Mouse (Mus musculus): ENCODE data around the gene Pcdh10. TPM values are rescaled to one million over a fixed set of nuclear protein-coding genes. Genes with fewer than 3 reads are reported as not detected.

The Pcdh10 gene
- total and polyA plus RNA-seq, 3 experiments = not detected

GRCm38 (mm10) chr3:45382032-45382755 lies 4.0 kb downstream of the Pcdh10 start:
- Histone ChIP-seq H3K27me3 (ENCODE audit: control insufficient read depth in 1 of 2, insufficient read depth in 2 of 2, low read length in 2 of 2) (no peaks in the 10 kb centered on the region), H3K9ac (ENCODE audit: control insufficient read depth, low read depth, low read length, poor library complexity, severe bottlenecking) (no peak overlapping the region)

GRCm38 (mm10) chr3:45383831-45384230 lies 5.6 kb downstream of the Pcdh10 start:
- no peak overlapping the region for H3K4me3 ChIP-seq (ENCODE audit: control insufficient read depth in 1 of 2, insufficient read depth in 1 of 2, low read depth in 2 of 2, low read length in 2 of 2)
- H3K9ac ChIP-seq (ENCODE audit: control insufficient read depth, low read depth, low read length, poor library complexity, severe bottlenecking) = no peak overlapping the region
- no peak for TF ChIP-seq JUND (IDR thresholded peaks at IDR 0.05; ENCODE audit: low read depth, low read length)
- TF ChIP-seq TBP (IDR thresholded peaks at IDR 0.05; ENCODE audit: low read depth, low read length) = no peak
- TF ChIP-seq ETS1 (IDR thresholded peaks at IDR 0.05; ENCODE audit: low read depth, low read length) = no peak
- TF ChIP-seq NRF1 (IDR thresholded peaks at IDR 0.05; ENCODE audit: insufficient read depth, low read depth, low read length, poor library complexity, severe bottlenecking) = no peak
- TF ChIP-seq POLR2A (IDR thresholded peaks at IDR 0.05; ENCODE audit: control insufficient read depth in 1 of 2, insufficient read depth in 1 of 2, low read depth in 1 of 2, low read length in 2 of 2, poor library complexity in 1 of 2) = no peak
- TF ChIP-seq MXI1 (IDR thresholded peaks at IDR 0.05; ENCODE audit: low read depth, low read length) = no peak
- TF ChIP-seq POLR2AphosphoS2 (IDR thresholded peaks at IDR 0.05; ENCODE audit: low read length) = no peak
- TF ChIP-seq ELF1 (IDR thresholded peaks at IDR 0.05; ENCODE audit: low read depth, low read length) = no peak
- TF ChIP-seq GATA1 (IDR thresholded peaks at IDR 0.05; ENCODE audit: low read depth, low read length) = no peak
- TF ChIP-seq CHD1 (IDR thresholded peaks at IDR 0.05; ENCODE audit: low read depth, low read length) = no peak
- no peaks in the 10 kb centered on the region for H3K79me2 ChIP-seq (ENCODE audit: control insufficient read depth, insufficient read depth, low read length, poor library complexity)
- no peaks in the 10 kb centered on the region for H3K36me3 ChIP-seq (ENCODE audit: control insufficient read depth in 1 of 2, insufficient read depth in 2 of 2, low read length in 2 of 2)
- no peak overlapping the region for H3K27ac ChIP-seq (ENCODE audit: control insufficient read depth, low read depth, low read length)
- H3K4me1 ChIP-seq (ENCODE audit: control insufficient read depth in 1 of 2, insufficient read depth in 2 of 2, low read length in 2 of 2) = no peaks in the 10 kb centered on the region
- no peak for DNase-seq (ENCODE audit: low read depth, low spot score)
- H3K27me3 ChIP-seq (ENCODE audit: control insufficient read depth in 1 of 2, insufficient read depth in 2 of 2, low read length in 2 of 2) = no peaks in the 10 kb centered on the region
- no peaks in the 10 kb centered on the region for H3K9me3 ChIP-seq (replicated peaks; ENCODE audit: insufficient read depth, low read length)

More at GRCm38 (mm10) chr3:45382032-45382755, 4.0 kb downstream of the Pcdh10 start:
- no peak for TF ChIP-seq MAFK (IDR thresholded peaks at IDR 0.05; ENCODE audit: borderline replicate concordance, low read depth, low read length)
- no peak for TF ChIP-seq CHD1 (IDR thresholded peaks at IDR 0.05; ENCODE audit: low read depth, low read length)
- TF ChIP-seq CHD2 (IDR thresholded peaks at IDR 0.05; ENCODE audit: low read length) = no peak
- TF ChIP-seq USF2 (IDR thresholded peaks at IDR 0.05; ENCODE audit: borderline replicate concordance in 1 of 2, insufficient read depth in 1 of 2, low read depth in 1 of 2, low read length in 2 of 2) = no peak
- TF ChIP-seq ZC3H11A (IDR thresholded peaks at IDR 0.05; ENCODE audit: low read depth, low read length) = no peak
- no peak for TF ChIP-seq ETS1 (IDR thresholded peaks at IDR 0.05; ENCODE audit: low read depth, low read length)
- no peak for TF ChIP-seq MEF2A (IDR thresholded peaks at IDR 0.05; ENCODE audit: extremely low read depth, insufficient replicate concordance, low read depth, low read length, poor library complexity, severe bottlenecking)
- TF ChIP-seq TBP (IDR thresholded peaks at IDR 0.05; ENCODE audit: low read depth, low read length) = no peak
- TF ChIP-seq GABPA (IDR thresholded peaks at IDR 0.05; ENCODE audit: low read depth, low read length) = no peak
- TF ChIP-seq TAL1 (IDR thresholded peaks at IDR 0.05; ENCODE audit: low read length) = no peak
- no peak for TF ChIP-seq ELF1 (IDR thresholded peaks at IDR 0.05; ENCODE audit: low read depth, low read length)
- TF ChIP-seq USF1 (IDR thresholded peaks at IDR 0.05; ENCODE audit: low read depth, low read length) = no peak
- no peak for TF ChIP-seq MYC (IDR thresholded peaks at IDR 0.05; ENCODE audit: low read depth, low read length)
- no peak for TF ChIP-seq MXI1 (IDR thresholded peaks at IDR 0.05; ENCODE audit: low read depth, low read length)
- no peak for TF ChIP-seq MAZ (IDR thresholded peaks at IDR 0.05; ENCODE audit: low read depth, low read length)
- TF ChIP-seq EP300 (IDR thresholded peaks at IDR 0.05; ENCODE audit: low read depth in 1 of 2, low read length in 2 of 2) = no peak
- TF ChIP-seq ZMIZ1 (IDR thresholded peaks at IDR 0.05; ENCODE audit: low read depth, low read length) = no peak
- no peak overlapping the region for H3K4me3 ChIP-seq (ENCODE audit: control insufficient read depth in 1 of 2, insufficient read depth in 1 of 2, low read depth in 2 of 2, low read length in 2 of 2)
- H3K27ac ChIP-seq (ENCODE audit: control insufficient read depth, low read depth, low read length) = no peak overlapping the region
- no peaks in the 10 kb centered on the region for H3K36me3 ChIP-seq (ENCODE audit: control insufficient read depth in 1 of 2, insufficient read depth in 2 of 2, low read length in 2 of 2)
- DNase-seq (ENCODE audit: low read depth, low spot score) = no peak
- no peaks in the 10 kb centered on the region for H3K9me3 ChIP-seq (replicated peaks; ENCODE audit: insufficient read depth, low read length)
- no peaks in the 10 kb centered on the region for H3K79me2 ChIP-seq (ENCODE audit: control insufficient read depth, insufficient read depth, low read length, poor library complexity)
- no peaks in the 10 kb centered on the region for H3K4me1 ChIP-seq (ENCODE audit: control insufficient read depth in 1 of 2, insufficient read depth in 2 of 2, low read length in 2 of 2)

All from MEL (cell line).